Mouse (Mus musculus) left cerebral cortex, adult 9 months (tissue): ENCODE results near the gene Card9.

ENCODE experiments used
- DNase-seq, 2 experiments: peaks; one replicate each; pipeline ENCODE4 v3.0.0; 2022; ENCODE audit warnings: low spot score in 2 of 2

Card9 gene

GRCm38 (mm10) chr2:26327852-26328251, 32.9 kb downstream of the Card9 start:
- DNase-seq, result no peak

- DNase-seq, result no peak
Measured at GRCm38 (mm10) chr2:26325386-26326181, 35.1 kb downstream of the Card9 start.

- peak in 1 of 2 experiments; percentile 71 for DNase-seq
Measured at GRCm38 (mm10) chr2:26324917-26325316, 35.8 kb downstream of the Card9 start.

DNA sequence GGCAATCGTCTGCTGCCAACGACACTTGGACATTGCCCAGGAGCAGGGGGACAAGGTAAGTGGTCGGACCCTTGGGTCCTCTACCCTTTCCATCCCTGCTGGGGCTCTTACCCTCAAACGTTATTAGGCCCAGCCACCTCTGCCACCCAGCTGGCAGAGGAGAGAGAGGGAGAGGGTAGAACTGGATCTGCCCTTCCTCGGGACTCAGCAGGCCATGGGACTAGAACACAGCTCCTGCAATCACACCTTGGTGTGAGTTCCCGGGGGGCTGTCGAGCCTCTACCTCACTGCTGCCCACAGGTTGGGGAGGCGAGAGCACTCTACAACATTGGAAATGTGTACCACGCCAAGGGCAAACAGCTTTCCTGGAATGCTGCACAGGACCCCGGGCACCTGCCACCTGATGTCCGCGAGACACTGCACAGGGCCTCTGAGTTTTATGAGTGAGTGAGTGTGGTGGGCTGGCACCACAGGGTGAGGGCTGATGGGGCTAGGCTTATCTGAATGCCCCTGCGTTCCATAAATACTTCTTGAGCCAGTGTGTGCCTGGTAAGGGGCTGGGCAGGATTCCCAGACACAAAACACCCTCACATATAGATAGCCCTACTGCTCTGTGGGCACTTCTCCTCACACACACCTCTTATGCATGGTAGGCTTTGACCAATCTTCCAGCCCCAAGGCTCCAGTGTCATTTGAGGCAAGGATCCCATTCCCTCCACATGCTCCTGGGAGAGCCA, 37.0 kb downstream of the Card9 start:
- no peak for DNase-seq

GRCm38 (mm10) chr2:26320245-26321185, 40.2 kb downstream of the Card9 start:
- no peak for DNase-seq

DNA sequence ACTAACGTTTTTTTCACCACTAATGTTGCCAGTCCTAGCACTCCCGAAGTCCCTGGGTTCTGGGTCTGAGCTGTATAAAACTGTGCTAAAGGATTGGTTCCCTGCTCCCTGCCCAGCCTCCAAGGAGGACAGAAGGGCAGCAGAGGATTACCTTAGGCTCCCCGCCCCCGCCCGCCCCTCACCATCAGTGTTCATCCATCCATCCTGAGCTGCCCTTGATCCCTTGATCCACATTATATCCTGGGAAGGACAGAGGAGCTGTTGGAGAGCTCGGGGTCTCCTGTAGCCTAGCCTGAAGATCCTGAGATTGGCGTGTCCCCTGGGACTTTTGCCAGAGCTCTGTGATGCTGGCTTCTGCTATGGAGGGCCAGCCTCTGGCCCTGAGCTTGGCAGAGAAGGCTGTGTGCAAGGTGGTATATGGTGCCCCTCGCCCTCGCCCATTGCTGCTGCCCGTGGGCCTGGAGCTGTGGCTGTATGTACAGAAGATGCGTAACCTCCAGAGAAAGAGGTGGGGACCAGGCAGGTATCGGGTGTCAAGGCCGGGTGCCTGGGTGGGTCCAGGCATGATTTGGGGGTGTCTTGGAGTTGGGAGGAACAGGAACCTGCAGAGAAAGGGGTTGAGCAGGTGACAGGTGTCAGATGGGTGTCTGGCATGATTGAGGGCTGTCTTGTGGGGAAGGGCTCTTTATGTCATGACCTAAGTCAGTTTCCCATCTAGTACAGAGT, 41.0 kb downstream of the Card9 start:
- no peak for DNase-seq

DNA sequence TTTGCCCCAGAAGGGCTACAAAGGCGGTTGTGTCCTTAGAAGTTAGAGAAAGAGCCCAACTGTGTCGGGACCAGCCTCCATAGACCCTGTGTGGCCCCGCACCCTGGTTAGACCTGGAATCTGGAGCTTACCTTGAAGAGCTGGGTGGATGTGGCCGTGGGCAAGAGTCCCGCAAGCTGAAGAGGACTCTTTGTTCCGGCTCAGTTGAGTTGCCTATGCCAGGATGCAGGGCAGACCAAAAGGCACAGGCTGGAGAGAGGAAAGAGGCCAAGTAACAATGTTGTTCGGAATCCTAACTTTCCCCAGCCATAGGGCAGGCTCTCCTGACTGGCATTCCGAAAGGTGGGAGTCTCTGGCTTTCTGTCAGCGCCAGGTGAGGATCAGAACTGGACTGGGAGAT, 41.6 kb downstream of the Card9 start:
- DNase-seq, result no peak

DNA sequence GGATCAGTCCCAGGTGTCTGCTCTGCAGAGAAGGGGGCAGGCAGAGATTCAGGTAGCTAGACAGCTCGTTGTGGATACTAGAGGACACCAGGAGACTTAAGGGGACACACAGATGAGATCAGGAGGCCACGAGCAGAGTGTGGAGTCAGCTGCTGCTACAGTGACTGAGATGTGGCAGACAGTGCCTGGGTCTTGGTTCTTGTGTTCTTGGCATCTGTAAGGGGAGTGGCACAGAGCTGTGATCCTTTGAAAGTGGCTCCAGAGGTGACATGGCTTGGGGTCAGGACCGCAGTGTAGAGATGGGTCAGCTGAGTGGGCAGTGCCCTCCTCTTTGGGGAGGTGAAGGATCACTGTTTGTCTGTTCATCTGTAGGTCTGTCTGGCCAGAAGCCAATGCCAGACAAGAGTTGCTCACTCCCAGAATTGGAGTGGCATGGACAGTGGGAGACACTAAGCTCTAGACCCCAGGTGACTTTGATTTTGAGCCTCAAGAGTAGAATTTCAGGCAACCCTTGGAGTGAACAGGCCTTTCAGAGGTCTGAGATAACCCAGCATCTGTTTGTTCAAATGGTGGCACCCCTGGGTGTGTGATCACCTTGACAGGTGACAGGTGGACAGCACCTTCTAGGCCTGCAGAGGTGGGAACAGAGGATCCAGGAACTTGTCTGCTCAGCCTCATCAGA, 42.6 kb downstream of the Card9 start:
- no peak for DNase-seq

- DNase-seq, result no peak
Measured at GRCm38 (mm10) chr2:26317371-26317770, 43.3 kb downstream of the Card9 start.

GRCm38 (mm10) chr2:26316576-26317246, 44.0 kb downstream of the Card9 start:
- no peak for DNase-seq

DNA sequence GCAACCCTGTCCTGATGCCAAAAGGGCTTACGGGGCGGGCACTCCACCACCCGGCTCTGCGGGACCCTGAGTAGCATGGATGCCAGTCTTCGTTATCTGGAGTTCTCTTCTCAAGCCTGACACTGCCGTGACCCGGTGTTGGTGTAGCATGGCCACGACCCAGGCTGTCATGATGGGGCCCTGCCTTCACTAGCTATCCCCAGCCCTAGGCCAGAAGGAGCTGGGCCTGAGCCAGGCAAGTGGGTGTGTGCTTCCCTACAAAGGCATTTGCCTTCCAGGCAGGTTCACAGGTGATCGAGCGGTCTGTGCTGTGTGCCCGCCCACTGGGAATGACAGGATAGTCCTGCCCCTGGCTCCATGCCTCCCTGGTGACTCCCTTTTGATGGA, 44.8 kb downstream of the Card9 start:
- DNase-seq, result no peak

- peak in 1 of 2 experiments; percentile 73 for DNase-seq
Measured at GRCm38 (mm10) chr2:26315072-26315924, 45.4 kb downstream of the Card9 start, which contains the start of gene Gpsm1. TSS of gene Gpsm1 (plus strand) at chr2:26315515.

DNA sequence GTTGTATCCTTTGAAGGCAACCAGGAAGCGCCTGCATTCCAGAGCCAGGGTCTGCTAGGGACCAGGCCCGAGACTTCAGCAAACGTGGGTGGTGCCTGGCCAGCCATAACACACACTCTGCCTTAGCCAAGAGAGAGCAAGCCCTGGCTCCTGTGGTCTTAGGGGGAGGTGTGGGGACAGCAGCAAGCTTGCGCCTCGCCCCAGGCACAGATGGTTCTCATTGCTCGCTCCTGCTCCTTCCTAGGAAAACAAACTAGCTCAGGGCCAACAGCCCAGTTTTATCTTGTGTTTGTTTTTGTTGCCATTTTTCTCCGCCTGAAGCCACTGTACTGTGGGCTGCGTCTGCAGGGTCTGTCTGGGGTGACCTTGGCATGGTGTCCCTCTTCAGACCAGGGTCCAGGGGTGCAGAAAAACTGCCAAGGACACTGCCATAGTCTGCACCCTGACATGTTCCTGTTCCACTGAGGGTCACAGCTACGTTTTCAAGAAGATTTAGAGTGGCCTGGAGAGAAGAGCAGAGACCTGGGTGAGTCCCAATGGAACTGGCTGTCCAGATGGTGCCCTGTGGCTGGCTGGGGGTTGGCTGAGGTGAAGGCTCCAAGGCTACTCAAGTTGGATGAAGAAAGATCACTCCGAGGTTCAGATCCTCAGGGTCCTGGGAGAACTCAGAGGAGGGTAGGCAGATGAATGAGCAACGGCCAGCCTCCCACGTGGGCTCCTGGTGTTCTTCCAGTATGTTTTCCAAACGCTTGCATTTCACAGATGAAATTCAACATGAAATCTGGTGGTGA, 46.2 kb downstream of the Card9 start:
- DNase-seq, result no peak

DNA sequence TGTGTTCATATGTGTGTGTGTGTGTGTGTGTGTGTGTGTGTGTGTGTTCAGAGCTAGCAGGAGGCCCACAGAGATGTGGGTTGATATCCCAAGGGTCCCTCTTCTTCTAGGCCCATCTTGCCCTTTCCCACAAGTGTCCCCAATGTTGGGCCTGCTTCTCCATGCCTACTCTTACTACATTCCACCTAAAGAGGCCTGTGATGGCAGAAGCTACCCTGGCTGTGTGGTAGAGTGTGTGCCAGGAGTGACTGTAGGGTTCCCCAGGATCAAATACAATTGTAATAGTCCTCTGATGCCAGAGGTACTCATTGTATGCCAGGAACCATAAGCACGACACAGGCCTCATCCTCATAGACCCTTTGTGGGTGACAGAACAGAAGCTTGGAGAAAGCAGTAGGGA, 47.3 kb downstream of the Card9 start:
- no peak for DNase-seq

GRCm38 (mm10) chr2:26312812-26313211, 47.9 kb downstream of the Card9 start:
- DNase-seq, result no peak

DNA sequence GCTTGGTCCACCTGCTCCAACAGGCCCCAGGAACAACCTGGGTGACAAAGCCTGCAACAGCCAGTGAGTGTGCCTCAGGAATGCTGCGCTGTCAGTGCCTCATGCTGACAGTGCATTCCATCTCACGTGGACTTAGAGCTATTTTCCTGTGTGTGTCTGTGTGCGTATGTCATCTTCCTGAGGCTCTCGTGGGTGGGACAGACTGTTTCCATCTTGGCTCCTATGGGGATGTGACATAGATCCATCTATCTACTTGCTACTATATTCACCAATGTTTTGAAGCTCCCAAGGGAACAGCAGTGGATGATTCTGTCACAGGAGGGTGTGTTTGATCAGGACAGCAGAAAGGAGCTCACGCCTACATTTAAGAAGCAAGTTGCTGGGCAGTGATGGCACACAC, 48.8 kb downstream of the Card9 start:
- peak in 1 of 2 experiments; percentile 28 for DNase-seq

- DNase-seq, result no peak
Measured at GRCm38 (mm10) chr2:26309739-26310138, 51.0 kb downstream of the Card9 start.

GRCm38 (mm10) chr2:26306702-26307101, 54.0 kb downstream of the Card9 start:
- DNase-seq, result no peak
